Mouse (Mus musculus): ENCODE measurements around the gene Sprr2a1.
"Not testable (repeated sequence)": the region's sequence is repeated elsewhere in the genome, so short reads cannot be mapped to it uniquely, and the experiment has no call there.

Sprr2a1 gene

DNA sequence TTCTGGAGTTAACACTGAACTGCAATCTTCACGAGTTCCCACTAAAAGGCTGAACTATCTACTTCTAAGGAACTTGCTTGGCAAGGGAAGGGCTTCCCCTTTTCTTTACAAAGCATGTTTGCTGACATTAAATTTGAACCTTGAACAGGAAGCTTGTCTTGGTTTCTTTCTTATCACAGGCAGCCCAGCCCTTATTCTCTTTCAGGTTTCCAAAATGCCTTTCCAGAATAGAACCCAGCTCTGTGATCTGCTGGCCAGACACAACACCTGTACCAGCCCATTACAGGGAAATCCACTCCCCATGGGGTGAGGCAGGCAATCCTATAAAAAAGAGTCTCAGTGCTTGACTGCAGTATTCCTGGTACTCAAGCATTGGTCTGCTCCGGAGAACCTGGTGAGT lies at the start of gene Sprr2a1, which contains the start of gene Sprr2a2:
Gene Sprr2a1 (plus strand): TSS at position 231 of the 400 bp plus-strand sequence.
Gene Sprr2a2 (plus strand): TSS at position 352 of the 400 bp plus-strand sequence.
- not testable (repeated sequence) for DNase-seq (ENCODE audit: low read depth, low spot score)

DNA sequence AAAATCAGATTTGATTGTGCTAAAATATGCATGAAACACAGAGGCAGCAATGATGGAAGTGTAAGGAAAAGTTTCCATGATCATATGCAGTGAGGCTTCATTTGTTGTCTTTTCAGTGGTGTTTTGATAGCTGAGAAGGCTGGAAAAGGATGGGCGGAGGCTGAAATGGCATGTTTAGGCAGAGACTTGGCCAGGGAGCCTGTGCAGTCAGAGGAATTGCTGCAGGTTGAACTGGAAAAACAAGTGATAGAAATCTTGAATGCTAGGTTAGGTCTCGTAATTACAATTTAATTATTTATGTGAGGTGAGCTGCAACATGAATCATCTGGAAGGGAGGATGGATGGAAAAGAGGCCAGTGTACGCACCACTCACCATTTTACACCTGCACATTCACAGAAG lies 45.8 kb upstream of the Sprr2a1 start:
- no peak for DNase-seq (ENCODE audit: low read depth, low spot score)

GRCm38 (mm10) chr3:92176880-92177279 lies 38.7 kb upstream of the Sprr2a1 start:
- no peak for DNase-seq (ENCODE audit: low read depth, low spot score)

DNA sequence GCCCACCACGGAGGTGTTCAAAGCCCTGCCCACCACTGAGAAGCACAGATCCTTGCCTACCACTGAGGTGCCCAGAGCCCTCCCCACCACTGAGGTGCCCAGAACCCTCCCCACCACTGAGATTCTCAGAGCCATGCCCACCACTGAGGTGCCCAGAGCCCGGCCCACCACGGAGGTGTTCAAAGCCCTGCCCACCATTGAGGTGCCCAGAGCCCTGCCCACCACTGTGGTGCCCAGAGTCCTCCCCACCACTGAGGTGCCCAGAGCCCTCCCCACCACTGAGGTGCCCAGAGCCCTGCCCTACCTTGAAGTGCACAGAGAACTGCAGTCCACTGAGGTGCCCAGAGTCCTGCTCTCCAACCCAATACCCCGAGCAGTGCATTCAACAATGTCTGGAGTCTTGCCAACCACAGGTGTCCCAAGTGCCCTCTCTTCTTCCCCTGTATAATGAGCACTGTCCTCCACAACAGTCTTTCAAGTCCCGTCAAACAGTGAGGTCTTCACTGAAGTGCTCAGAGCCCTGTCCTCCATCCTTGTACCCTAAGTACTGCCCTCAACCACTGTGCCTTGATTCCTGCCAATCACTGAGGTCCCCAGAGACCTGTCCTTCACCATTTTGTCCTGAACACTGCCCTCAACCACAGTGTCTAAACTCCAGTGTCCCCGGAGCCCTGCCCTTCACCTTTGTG lies 19.9 kb upstream of the Sprr2a1 start:
- no peak for DNase-seq (ENCODE audit: low read depth, low spot score)

- not testable (repeated sequence) for DNase-seq (ENCODE audit: low read depth, low spot score)
Measured at GRCm38 (mm10) chr3:92211133-92211925, 4.3 kb upstream of the Sprr2a1 start.

GRCm38 (mm10) chr3:92212059-92212458 lies 3.5 kb upstream of the Sprr2a1 start:
- DNase-seq (ENCODE audit: low read depth, low spot score): not testable (repeated sequence)

DNA sequence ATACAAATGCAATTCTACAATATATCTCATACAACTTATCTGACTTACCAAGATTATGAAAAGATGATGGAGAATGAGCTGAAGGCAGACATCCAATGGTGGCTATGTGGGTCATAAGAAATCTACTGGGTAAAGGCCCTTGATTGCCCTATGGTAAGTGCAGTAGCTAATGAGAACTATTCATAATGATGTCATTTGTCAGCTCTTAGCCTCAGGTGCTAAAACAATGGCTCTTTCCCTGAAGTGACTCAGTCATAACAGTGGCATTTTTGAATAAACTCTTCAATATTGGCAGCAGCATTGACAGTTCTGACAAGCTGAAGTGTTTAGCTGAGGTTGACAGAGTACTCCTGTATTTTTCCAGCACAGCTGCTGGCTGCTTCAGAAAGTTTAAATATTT lies 1.9 kb upstream of the Sprr2a1 start:
- not testable (repeated sequence) for DNase-seq (ENCODE audit: low read depth, low spot score)

DNA sequence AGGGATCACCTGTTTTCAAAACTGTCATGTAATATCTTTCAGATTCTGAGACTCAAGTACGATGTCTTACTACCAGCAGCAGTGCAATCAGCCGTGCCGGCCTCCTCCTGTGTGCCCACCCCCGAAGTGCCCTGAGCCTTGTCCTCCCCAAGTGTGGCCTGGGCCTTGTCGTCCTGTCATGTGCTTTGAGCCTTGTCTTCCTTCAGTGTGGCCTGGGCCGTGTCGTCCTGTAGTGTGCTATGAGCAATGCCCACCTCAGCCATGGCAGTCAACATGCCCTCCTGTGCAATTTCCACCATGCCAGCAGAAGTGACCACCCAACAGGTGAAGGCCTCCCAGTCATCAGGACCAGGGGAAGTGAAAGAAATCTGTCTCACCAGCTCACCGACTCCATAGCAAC lies 3.4 kb downstream of the Sprr2a1 start:
- not testable (repeated sequence) for DNase-seq (ENCODE audit: low read depth, low spot score)

- not testable (repeated sequence) for DNase-seq (ENCODE audit: low read depth, low spot score)
Measured at GRCm38 (mm10) chr3:92223708-92224107, 8.1 kb downstream of the Sprr2a1 start.

DNA sequence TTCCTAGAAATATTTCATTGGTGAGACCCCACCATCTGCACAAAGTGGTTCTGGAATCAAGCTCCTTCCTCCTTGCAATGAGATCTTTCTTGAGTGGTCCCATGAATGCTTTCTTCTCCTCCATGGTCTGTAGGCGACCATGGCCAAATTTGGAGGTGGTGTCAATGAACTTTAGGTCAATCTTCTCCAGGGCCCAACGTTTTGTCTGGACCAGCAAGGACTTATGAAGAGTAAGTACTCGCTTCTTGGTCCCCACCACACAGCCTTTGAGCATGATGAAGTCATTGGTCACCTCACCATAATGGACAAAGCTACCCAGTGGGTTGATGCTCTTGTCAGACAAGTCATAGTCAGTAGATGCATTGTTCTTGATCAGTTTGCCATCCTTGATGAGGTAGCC lies 11.8 kb downstream of the Sprr2a1 start:
- not testable (repeated sequence) for DNase-seq (ENCODE audit: low read depth, low spot score)

GRCm38 (mm10) chr3:92236463-92237189 lies 21.0 kb downstream of the Sprr2a1 start:
- DNase-seq (ENCODE audit: low read depth, low spot score): not testable (repeated sequence)

DNA sequence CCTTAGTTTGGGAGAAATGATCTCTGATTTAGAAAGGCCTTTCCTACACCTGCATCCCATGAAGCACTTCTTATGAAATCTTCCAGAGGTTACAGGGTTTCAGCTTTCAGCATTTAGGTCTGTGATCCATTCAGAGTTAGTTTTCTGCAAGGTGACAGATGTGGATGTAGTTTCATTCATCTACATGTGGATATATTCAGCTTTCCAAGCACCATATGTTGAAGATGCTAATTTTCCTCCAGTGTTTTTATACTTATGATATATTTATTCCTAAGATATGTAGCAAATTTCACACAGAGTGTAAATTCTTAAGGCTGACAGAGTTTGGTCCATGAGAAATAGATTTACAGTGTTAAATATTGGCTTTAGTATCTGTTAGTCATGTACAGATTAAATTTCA lies 23.1 kb downstream of the Sprr2a1 start:
- DNase-seq (ENCODE audit: low read depth, low spot score): not testable (repeated sequence)

GRCm38 (mm10) chr3:92239197-92239596 lies 23.6 kb downstream of the Sprr2a1 start:
- not testable (repeated sequence) for DNase-seq (ENCODE audit: low read depth, low spot score)

DNA sequence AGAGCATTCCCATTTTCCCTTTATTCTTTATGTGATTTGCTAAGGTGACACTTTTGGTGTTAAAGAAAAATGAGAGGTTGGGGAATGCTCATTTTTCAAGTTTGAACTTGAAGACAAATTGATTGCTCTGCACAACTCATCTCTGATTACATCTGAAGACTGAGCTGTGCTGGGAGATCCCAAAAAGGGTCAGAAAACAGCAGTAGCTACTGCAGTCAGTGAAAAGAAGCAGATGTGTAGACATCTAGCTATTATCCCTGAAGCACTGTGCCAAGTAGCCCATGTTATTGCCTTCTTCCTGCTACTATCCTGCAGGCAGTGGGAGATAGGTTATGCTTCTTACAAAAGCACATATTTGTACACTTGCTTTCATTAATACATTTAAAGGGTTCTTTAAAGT lies 29.2 kb downstream of the Sprr2a1 start:
- DNase-seq (ENCODE audit: low read depth, low spot score): not testable (repeated sequence)

- DNase-seq (ENCODE audit: low read depth, low spot score): not testable (repeated sequence)
Measured at GRCm38 (mm10) chr3:92246245-92246644, 30.6 kb downstream of the Sprr2a1 start.

DNA sequence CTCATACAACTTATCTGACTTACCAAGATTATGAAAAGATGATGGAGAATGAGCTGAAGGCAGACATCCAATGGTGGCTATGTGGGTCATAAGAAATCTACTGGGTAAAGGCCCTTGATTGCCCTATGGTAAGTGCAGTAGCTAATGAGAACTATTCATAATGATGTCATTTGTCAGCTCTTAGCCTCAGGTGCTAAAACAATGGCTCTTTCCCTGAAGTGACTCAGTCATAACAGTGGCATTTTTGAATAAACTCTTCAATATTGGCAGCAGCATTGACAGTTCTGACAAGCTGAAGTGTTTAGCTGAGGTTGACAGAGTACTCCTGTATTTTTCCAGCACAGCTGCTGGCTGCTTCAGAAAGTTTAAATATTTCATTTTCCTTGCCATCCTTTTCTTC lies 32.9 kb downstream of the Sprr2a1 start:
- DNase-seq (ENCODE audit: low read depth, low spot score): not testable (repeated sequence)

GRCm38 (mm10) chr3:92250450-92250849 lies 34.9 kb downstream of the Sprr2a1 start:
- DNase-seq (ENCODE audit: low read depth, low spot score): not testable (repeated sequence)

DNA sequence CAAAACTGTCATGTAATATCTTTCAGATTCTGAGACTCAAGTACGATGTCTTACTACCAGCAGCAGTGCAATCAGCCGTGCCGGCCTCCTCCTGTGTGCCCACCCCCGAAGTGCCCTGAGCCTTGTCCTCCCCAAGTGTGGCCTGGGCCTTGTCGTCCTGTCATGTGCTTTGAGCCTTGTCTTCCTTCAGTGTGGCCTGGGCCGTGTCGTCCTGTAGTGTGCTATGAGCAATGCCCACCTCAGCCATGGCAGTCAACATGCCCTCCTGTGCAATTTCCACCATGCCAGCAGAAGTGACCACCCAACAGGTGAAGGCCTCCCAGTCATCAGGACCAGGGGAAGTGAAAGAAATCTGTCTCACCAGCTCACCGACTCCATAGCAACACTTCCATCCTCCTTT lies 38.3 kb downstream of the Sprr2a1 start:
- not testable (repeated sequence) for DNase-seq (ENCODE audit: low read depth, low spot score)

DNA sequence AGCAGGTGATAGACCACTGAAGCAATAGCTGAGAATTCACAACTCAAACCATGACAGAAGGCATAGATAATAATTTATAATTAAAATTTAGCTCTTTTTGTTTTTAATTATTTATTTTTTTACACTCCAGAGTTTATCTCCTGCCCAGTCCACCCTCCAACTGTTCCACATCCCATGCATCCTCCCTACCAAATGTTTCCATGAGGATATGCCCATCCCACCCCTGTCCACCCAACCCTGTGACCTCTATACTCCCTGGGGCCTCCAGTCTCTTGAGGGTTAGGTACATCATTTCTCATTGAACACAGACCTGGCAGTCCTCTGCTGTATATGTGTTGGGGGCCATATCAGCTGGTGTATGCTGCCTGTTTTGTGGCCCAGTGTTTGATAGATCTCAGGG lies 42.9 kb downstream of the Sprr2a1 start:
- not testable (repeated sequence) for DNase-seq (ENCODE audit: low read depth, low spot score)

- not testable (repeated sequence) for DNase-seq (ENCODE audit: low read depth, low spot score)
Measured at GRCm38 (mm10) chr3:92263462-92263861, 47.9 kb downstream of the Sprr2a1 start.

Data from CD4-positive helper T cell, adult 2 months (primary cell).